Mouse (Mus musculus): ENCODE measurements around the gene AI182371.

Gene AI182371

DNA sequence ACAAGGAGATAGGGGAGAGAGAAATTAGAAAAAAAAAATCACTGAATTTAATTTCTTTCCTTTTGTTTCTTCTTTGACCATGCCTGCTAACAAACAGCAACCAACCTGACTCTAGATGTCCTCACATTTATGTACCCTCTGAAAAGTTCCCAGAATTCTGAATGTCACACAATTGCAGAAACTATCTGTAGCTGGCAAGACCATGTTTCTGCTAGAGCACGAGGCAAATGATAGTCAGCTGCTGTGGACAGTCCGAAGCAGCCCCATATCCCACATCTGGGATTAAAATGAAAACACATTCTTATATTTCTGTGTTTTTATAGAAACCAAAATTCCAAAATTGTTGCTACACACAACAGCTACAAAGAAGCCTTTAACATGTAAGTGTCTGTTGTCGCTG, at the start of gene AI182371:
AI182371 (minus strand) TSS at position 101 of the 400 bp plus-strand sequence.
- DNase-seq, result no peak

DNA sequence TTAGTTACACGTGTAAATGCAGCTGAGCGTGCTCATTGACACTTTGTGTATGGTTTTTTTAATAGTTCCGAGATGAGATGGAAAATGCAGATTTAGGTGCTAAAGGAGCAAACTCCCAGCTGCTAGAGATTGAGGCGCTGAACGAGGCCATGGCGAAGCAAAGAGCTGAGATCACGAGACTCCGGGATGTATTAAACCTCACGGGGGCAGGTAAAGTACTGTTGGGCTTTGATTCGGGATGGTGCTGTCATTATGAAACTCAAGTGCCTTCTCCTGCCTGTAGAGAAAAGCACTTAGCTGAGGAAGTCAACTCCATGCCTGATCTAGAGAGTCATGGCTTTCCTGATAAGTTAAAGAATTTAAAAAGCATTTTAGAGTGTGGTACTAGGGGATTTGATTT, 47.5 kb upstream of the AI182371 start:
- no peak for DNase-seq

DNA sequence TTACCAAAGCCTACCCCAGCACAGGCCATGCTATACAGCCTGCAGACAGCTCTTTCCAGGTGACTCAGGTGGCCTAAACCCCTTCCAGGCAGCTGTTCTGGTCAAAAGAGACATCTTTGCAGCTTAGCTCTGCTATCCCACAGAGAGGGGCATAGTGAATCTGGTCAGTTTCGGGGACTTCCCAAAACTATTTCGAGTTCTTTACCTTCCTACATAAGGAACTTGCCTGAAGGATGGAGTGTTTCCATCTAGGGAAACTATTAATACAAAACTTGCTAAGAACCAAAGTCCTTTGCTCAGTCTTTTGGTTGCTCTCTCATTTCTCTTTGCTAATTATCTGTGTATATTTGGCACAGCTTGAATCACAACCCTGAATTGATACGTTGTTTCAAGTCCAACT, 40.3 kb upstream of the AI182371 start:
- DNase-seq, result no peak

DNA sequence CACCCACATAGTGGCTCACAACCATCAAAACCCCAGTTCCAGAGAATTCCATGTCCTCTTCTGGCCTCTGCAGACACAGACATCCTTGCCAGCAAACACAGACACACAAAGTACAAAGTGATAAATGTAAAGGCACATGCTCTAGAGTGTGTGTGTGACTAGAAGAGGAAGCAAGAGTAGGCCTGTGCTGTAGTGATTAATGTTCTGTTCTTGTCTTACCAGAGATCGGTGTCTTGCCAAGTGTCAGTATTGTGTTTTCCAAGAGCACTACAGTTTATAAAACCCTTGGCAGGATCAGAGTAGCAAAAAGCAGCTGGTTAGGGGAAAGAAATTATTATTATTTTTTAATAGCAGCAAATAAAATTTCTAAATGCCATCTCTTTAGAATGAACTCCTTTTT, 37.2 kb upstream of the AI182371 start:
- DNase-seq, result no peak

DNA sequence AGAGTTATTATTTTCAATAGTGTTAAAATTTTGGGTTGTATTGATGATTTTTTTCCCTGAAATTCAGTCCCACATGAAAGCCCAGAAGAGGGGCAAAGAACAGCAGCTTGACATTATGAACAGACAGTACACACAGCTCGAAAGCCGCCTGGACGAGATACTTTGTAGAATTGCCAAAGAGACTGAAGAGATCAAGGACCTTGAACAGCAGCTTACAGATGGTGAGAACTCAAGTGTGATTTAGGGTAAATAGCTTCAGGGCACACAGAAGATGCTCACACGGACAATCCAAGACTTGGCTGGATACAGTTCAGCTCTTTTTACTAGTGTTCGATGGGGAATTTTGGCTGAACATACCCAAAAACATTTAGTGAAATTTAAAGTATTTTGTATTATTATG, 32.5 kb upstream of the AI182371 start:
- no peak for DNase-seq

DNA sequence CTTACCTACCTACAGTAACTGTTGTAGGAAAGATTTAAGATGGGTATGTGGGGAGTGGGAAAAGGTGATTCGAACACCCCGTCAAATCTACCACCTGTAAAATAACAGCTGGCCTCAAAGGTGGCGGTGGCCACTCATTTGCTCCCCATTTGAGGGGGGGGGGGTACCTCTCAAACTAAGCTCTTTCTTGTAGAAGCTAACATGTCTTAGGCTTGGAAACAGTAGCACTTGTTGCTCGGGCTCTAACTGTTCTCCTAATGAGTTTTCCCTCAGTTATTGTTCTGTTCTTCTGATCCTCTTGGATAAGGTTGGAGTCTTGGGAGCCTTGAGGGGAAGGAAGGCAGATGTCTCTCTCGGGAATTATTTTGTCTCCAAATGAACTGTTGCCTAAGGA, 31.3 kb upstream of the AI182371 start:
- no peak for DNase-seq

DNA sequence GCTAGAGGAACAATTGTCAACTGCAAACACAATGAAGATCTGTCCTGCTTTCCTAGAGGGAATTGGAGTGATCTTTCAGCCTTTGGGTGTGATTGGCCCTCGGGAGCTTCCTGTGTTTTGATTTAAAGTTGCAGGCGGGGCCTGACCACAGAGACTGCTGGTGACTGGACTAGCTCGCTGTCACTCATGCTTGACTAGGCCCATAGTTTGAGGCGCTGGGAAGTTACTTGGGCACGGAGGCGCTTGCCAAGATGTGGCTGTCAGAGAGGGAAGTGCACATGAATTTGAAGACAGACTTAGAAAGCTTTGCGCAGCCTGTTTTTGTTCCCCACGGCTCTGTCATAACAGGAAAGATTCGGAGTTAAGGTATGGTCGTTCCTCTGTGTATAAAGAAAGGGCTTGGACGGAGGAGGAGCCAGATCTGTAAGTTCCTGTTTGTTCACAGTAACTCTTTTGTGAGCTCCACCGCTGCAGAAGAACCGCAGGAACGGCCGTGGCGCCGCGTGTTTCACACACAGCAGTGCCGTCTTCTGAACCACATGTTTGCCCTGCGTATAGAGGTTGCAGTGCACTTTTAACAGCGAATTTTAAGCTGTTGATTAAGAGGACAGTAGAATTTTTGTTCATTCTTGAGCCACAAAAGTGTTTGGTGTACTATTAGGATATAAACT, 30.8 kb upstream of the AI182371 start:
- DNase-seq, result peak; percentile 95

DNA sequence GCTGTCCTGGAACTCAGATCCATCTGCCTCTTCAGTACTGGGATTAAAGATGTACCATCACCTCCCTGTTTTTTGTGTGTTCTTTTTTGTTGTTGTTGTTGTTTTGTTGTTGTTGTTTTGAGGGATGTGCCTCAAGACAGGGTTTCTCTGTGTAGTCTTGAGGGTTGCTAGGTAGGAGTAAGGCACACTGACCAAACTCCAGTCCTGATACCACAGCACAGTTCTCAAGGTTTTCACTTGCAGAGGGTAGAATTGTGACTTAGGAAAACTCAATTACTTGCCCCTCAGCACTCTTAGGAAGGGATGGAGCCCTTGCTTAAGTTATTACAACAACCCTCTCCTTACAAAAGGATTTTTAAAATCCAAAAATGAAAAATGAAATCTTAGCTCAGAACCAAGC, 30.1 kb upstream of the AI182371 start:
- no peak for DNase-seq

DNA sequence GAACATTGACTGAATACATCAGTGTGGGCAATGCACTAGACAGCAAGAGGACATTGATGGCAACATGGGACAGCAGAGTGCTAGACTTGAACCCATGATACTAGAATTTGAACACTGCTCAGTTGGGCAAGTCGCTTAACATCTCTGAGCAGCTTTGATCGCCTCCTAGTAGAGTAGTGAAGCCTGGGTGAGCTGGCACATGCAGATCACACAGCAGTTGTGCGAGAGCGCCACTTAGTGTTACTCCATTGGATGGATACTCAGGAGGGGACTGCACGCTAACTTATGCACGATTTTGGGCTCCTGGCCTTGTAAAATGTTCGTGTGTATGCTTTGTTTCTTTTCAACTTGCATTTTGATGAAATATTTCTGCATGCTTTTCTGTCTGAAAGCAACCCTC, 23.4 kb upstream of the AI182371 start:
- DNase-seq, result peak; percentile 48

DNA sequence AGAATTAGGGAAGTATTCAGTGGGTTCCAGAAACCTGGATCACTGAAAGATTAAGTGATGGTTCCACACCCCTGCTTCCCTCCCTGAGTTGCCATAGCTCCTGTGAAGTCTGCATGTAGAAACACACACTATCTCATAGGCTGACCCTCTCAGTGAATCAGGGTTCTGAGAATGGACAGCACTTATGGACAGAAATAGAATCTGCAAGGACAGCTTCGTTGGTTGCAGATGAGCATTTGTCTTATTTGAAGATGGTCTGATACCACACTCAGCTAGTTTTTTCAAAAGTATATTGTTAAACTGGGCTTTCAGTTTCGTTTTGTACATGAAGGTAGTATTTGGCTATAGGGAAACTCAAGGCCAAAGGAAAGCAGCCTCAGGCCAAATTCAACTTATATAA, 9.2 kb upstream of the AI182371 start:
- no peak for DNase-seq

DNA sequence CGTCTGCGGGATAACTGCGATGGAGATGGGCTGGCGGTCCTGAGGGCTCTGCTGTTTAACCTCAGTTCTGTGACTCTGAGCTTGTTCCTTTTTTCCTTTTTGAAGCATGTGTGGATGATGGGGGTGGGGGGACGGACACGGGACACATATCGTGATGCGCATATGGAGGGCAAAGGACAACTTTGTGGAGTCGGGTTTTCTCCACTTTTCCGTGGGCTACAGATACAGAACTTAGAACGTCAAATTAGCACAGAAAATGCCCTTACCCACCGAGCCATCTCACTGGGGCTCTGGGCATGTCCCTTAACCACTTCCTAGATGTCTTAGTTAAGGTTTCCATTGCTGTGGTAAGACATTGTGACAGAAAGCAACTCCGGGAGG, 8.6 kb upstream of the AI182371 start:
- DNase-seq, result no peak

DNA sequence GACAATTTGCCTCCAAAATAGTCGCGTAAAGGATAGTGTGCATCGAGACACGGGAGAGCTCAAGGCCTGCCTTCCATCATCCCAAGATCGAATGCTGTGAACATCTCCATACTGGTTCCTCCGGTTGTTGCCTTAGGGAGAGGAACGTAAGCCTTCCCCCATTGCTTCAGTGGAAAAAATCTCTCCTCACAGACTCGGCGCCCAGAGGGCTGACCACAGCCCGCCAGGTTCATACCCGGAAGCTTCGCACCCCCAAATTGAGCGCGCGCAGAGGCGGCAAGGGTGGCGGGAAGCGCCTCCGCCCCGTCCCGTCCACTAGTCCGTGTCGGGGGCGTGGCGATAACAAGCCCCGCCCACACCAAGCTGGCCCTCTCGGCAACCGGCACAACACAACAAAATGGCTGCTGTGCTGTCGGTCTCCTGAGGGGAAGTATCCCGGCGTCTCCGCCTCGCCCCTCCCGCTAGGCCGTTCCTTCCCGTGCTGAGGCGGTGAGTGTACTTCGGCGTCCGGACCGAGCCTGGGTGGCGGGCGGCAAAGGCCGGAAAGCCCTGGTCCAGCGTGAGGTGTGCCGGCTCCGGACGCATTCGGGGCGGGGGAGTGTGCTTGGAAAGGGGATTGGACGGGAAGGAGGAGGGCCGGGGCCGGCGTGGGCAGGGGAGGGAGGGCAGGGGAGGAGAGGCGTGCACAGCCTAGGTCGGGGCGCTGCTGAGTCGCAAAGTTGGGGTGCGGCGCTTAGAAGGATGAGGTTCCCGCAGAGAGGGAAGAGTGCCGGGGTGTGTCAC, 8.0 kb upstream of the AI182371 start, which contains the start of gene Cntrl:
Cntrl (plus strand) TSS at position 352 of the 783 bp plus-strand sequence.
- DNase-seq, result peak; percentile 95

DNA sequence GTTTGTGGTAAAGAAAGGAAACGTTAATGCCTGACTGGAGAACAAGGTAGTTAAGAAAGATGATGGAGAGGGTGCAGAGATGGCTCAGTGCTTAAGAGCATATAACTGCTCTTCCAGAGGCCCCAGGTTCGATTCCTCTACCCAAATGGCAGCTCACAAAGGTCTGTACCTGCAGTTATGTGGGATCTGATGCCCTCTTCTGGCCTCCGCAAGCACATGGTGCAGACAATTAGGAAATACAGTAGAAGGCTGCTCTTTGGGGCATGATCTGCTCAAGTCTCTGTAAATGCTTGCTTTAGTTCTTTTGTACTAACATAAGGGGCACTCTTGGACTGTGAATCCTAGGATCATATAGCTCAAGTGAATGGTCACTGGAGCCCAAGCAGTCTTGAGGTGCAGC, 7.4 kb upstream of the AI182371 start:
- DNase-seq, result peak; percentile 65

DNA sequence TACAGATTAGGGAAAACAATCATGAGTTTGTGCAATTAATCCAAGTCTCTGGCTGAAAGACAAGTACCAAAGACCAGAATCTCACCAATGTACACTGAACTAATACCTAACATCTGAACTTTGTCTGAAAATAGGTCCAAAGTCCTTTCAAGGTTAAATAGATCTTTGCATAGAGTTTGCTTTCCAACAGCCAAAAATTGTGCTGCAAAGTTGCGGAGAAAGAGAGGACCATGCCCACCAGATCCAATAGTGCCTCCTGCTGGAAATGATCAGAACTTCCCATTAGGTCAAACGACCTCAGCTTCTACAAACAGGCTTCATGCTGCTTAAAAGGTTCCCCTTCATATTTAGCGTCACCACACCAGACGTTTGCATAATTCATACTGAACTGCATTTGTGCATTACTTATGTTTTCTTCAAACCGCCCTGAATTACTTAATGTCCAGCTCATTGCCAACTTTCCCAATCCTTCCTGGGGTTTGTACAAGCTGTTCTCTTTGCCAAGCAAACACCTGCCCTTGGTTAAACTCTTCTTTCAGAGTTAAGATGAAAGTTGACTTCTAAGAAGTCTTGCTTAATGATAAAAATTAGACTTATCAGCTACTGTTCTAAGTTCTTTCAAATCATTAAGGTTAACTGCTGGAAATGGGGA, 6.8 kb upstream of the AI182371 start:
- peak; percentile 35 for DNase-seq

DNA sequence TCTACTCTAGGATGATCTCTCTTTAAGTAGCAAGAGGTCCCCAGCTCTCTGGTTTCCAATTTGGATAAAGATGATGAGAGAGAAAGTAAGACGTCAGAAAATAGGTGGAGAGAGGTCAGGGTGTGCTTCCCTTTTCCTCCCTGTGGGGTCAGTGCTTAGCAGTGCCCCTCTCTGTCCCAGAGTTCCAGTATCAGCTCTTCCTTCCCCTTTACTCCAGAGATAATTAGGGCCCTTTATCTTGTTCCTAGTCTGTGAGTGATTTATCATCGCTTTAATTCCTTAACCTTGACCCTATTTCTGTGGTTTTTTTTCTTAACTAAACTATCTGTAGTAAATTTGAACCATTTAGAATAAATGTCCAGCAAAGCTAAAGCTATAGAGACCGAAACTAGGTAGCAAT, 3.5 kb upstream of the AI182371 start:
- DNase-seq, result no peak

DNA sequence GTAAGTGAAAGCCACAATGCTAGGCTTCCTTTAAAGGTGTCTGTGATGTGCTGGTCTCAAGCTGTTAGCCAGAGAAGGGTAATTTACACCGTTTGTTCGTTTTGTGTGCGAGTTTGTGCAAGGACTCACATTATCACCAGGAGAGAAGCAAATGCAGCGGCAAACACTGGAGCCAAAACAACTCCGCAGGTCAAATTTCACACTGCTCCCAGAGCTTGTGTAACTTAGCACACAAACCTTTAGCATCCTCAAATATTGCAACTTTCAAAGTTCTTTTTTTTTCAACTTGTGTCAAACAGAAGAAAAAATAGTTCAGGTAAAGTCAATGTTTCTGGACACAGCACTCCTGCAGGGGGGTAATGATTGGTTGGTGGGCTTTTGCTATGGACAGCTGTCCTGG, 2.2 kb upstream of the AI182371 start:
- no peak for DNase-seq

DNA sequence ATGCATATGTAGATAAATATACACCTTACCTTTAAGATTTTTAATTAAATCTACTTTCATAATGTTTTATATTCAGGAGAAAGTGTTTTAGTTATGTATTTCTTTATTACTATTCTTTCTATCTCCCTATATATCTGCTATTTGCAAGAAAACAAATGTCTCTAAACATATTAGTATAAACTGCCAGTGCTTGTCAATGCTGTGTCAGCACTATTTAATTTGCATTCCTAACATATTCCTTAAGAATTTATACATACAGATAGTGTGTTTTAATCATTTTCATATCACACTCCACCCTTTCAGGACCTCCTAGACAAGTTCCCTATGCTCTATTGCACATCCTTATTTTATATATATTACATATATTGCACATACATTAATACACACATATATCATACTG, 1.4 kb upstream of the AI182371 start:
- no peak for DNase-seq

DNA sequence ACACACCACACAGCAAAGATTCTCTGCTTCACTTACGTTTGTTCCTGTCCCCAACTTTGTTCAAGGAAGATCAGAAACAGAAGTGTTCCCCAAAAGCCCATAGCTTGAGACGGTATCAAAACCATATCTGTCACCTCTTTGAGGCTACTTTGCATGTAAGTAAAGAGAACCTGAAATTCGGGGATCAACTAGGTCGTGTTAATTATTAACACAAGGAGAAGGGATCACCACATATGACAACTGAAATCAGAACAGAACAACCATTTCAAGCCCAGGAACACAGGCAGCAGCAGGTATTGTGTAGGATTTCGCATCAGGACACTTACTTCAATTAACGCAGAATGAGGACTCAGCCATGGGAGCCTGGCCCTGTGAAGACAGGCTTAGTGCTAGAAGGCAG, 814 bp downstream of the AI182371 start:
- no peak for DNase-seq

DNA sequence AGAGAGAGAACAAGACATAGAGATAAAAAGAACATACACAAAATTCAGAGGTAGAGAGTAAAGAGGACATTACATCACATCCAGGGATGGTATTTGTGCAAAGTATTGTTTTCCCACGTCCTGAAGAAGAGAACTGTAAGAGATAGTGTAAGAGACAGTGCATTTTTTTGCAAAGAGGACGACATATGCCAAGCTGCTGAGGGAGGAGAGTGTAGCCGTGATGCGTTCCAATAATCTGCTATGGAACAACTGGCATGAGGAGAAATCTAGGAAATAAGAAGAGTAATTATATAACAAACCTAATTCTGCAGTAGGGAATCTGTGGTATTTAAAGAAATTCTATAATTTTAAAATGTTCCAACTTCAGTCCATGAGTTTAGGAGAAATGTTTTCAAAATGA, 13.9 kb downstream of the AI182371 start:
- DNase-seq, result no peak

DNA sequence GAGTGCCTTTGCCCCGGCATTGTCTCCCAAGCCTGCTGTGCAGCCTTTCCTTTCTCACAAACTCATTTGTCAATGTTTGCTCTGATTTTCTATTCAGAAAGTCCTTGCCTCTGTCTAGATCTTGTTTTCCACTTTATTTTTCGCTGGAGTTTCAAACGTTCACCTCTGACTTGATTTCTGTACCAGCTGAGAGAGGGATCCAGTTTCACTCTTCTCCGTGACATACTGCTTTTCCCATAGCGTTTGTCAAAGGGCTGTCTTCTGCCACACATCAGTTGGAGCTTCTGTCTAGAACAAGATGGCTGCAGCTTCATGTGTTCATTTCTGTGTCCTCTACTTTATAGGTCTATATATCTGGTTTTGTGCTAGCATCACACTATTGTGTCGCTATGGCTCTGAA, 22.2 kb downstream of the AI182371 start:
- no peak for DNase-seq

DNA sequence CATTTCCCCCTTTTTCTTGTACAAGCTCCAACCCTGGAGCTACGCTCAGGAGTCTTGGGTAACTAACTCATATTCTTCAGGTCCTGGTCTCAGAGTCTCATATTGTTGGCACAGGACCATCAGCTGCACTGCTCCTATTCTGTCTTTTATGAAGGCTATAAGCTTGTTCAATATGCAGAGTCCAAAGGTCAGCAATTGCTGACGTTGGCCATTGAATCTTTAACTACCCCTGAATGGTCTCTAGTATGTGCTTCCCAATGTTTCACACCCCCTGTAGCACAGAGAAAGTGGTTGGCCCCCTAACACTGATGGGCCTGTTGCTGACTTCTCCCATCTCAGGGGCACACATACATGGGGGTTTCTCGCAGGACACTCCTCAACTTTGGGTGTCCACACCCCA, 27.0 kb downstream of the AI182371 start:
- no peak for DNase-seq

DNA sequence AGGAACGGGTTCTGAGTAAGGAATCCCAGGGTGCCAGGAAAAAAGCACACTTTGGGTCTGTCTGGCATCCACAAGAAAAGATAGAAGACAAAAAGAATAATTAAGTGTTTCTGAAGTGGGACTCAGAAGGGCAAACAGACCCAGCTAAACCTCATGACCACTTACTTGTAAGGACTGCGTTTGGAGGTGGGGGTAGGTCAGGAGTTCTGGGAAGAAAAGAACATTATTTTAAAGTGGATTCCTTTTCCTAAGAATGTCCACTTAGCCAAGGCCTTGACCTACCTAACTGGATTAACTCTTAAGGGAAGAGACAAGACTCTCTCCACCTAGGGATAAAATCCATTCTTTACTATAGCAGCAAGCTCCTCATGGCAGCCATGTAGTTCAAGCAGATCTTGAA, 28.8 kb downstream of the AI182371 start:
- DNase-seq, result no peak

DNA sequence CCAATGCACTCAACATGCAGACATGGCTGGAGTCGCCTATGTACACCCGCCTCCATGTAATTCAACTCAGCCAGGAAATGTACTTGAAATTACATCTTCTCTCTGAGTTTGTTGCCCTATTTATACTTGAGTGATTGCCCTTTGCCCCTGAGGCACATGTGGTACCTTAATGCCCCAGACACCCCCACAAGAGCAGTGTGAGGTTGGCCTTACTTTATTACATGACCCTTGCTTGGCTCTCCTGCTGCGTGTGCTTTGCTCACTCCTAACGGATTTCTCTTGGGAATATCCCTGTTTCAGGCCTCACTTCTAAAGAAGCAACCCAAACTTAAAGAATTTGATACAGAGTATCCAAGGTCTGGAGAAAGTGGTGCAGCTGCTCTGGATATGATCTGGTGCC, 31.1 kb downstream of the AI182371 start:
- DNase-seq, result no peak

DNA sequence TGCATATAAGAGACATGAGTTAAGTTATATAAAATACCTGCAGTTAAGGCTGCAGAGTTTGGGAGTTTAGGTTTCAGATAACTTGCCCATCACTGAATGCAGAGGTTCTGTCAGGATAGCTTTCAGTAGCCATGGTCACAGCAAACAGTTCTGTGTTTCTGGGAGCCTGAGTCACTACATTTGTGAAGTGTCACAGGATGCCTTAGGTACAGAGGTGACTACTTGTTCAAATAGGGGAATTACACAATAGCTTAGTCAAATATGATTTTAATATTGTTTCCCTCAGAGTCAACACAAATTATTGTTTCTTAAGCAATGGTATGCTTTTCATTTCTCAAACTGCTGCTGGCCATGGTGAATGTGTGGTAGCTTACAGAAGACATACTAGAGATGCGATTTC, 32.2 kb downstream of the AI182371 start:
- DNase-seq, result no peak

Data from thymus, postnatal 4 days (tissue).